Mouse (Mus musculus): ENCODE data around the gene Gm8764.

- no peak for TF ChIP-seq CTCF (IDR thresholded peaks at IDR 0.05; ENCODE audit: low read depth)
- TF ChIP-seq EP300 (IDR thresholded peaks at IDR 0.05; ENCODE audit: low read depth), result no peak
Observed at GRCm38 (mm10) chr10:104110044-104110443, 49.8 kb upstream of the Gm8764 start.
